Mouse (Mus musculus): ENCODE measurements around the gene Fancm. TPM values are rescaled to one million over a fixed set of nuclear protein-coding genes. Genes with fewer than 3 reads are reported as not detected.
"Not testable (repeated sequence)": the region's sequence is repeated elsewhere in the genome, so short reads cannot be mapped to it uniquely, and the experiment has no call there.

The Fancm gene
- polyA plus RNA-seq, 1 experiment from 2014 or later, result 16.9 TPM

GRCm38 (mm10) chr12:65172959-65173358 lies 97.6 kb downstream of the Fancm start:
- WGBS, result 33% methylated on average over 8 of the region's 8 CpGs
- H3K27ac ChIP-seq, result peak overlapping the region; percentile 93
- DNase-seq (ENCODE audit: low spot score); H3K36me3 ChIP-seq; H3K27me3 ChIP-seq (ENCODE audit: low read depth, poor library complexity, severe bottlenecking); H3K9me3 ChIP-seq (replicated peaks): not testable (repeated sequence)
- peak overlapping the region; percentile 71 for H3K4me3 ChIP-seq
- peaks cover 13% of the 10 kb centered on the region for H3K4me1 ChIP-seq

GRCm38 (mm10) chr12:65173736-65174135 lies 98.3 kb downstream of the Fancm start:
- DNase-seq (ENCODE audit: low spot score), result no peak
- peak overlapping the region; percentile 93; the same call in 1 of the 2 replicates for H3K27ac ChIP-seq
- H3K4me3 ChIP-seq, result no peak overlapping the region

More at GRCm38 (mm10) chr12:65173736-65174135, 98.3 kb downstream of the Fancm start:
- Histone ChIP-seq H3K27me3 (ENCODE audit: low read depth, poor library complexity, severe bottlenecking) (no peaks in the 10 kb centered on the region), H3K4me1 (peaks cover 13% of the 10 kb centered on the region), H3K36me3 (no peaks in the 10 kb centered on the region), H3K9me3 (replicated peaks) (no peaks in the 10 kb centered on the region)
- 90% methylated on average over 5 of the region's 5 CpGs for WGBS

Other genes with a start within 250 kb of the Fancm start
- gene Gm527, start 157.7 kb upstream of the Fancm start, polyA plus RNA-seq (2016; fragmentation: Nextera tagmentation; extraction: Ambion mirVana), result 1.6 and 2.1 TPM in 2 replicates
- 6.5 and 7.7 TPM in 2 replicates for gene Klhl28, start 110.1 kb upstream of the Fancm start, polyA plus RNA-seq (2016; fragmentation: Nextera tagmentation; extraction: Ambion mirVana)
- 27.0 and 28.7 TPM in 2 replicates for gene Togaram1, start 109.8 kb upstream of the Fancm start, polyA plus RNA-seq (2016; fragmentation: Nextera tagmentation; extraction: Ambion mirVana)
- gene Prpf39, start 39.3 kb upstream of the Fancm start, polyA plus RNA-seq (2016; fragmentation: Nextera tagmentation; extraction: Ambion mirVana), result 55.4 and 69.3 TPM in 2 replicates
- gene Fkbp3, start 1.6 kb upstream of the Fancm start, polyA plus RNA-seq (2016; fragmentation: Nextera tagmentation; extraction: Ambion mirVana), result 645 and 699 TPM in 2 replicates
- gene Mis18bp1, start 97.0 kb downstream of the Fancm start, polyA plus RNA-seq (2016; fragmentation: Nextera tagmentation; extraction: Ambion mirVana), result 75.1 and 87.9 TPM in 2 replicates
- gene Wdr20rt, start 149.9 kb downstream of the Fancm start, polyA plus RNA-seq (2016; fragmentation: Nextera tagmentation; extraction: Ambion mirVana), result not detected in 2 replicates

Measured in limb, embryonic 10.5 days (tissue).